Mouse (Mus musculus) limb, embryonic 10.5 days (tissue): ENCODE results near the gene Celf2. TPM values are rescaled to one million over a fixed set of nuclear protein-coding genes. Genes with fewer than 3 reads are reported as not detected.

ENCODE experiments used
- DNase-seq: peaks from one replicate; pipeline ENCODE4 v3.0.0-alpha.2; 2017; ENCODE audit warnings: low spot score
- H3K27ac ChIP-seq: fragments of 300-500 bp; sonication (generic); 2 replicates; pipeline ENCODE4 v1.5.1; 2016; ENCODE audit warnings: mild to moderate bottlenecking
- H3K27me3 ChIP-seq: fragments of 300-500 bp; sonication (generic); 2 replicates; pipeline ENCODE4 v1.6.1; 2016; ENCODE audit warnings: low read depth, mild to moderate bottlenecking; ENCODE audit not compliant: poor library complexity, severe bottlenecking
- H3K36me3 ChIP-seq: fragments of 300-500 bp; sonication (generic); 2 replicates; pipeline ENCODE4 v1.6.1; 2016; ENCODE audit warnings: mild to moderate bottlenecking, moderate library complexity
- H3K4me1 ChIP-seq: fragments of 300-500 bp; sonication (generic); 2 replicates; pipeline ENCODE4 v1.6.1; 2016
- H3K4me3 ChIP-seq: fragments of 300-500 bp; sonication (generic); 2 replicates; pipeline ENCODE4 v1.5.1; 2016; ENCODE audit warnings: mild to moderate bottlenecking, moderate library complexity
- H3K9me3 ChIP-seq: fragments of 300-500 bp; sonication (generic); replicated peaks from 2 replicates; pipeline ENCODE4 v1.6.1; 2016; ENCODE audit warnings: mild to moderate bottlenecking
- WGBS: fragments of 180-500 bp; shearing (Covaris S2); methylation state at CpG from one replicate; pipeline ENCODE4 v1.1.7; 2016; 5-methylcytosine and 5-hydroxymethylcytosine counted together
- polyA plus RNA-seq: library from polyadenylated mRNA; unstranded; fragments of >200 nt; fragmentation: Nextera tagmentation; extraction: Ambion mirVana; gene quantifications from 2 replicates; pipeline ENCODE4 v1.2.1, GENCODE M21; 2016

The Celf2 gene
- polyA plus RNA-seq, 1 experiment from 2014 or later, result 16.2 TPM

DNA sequence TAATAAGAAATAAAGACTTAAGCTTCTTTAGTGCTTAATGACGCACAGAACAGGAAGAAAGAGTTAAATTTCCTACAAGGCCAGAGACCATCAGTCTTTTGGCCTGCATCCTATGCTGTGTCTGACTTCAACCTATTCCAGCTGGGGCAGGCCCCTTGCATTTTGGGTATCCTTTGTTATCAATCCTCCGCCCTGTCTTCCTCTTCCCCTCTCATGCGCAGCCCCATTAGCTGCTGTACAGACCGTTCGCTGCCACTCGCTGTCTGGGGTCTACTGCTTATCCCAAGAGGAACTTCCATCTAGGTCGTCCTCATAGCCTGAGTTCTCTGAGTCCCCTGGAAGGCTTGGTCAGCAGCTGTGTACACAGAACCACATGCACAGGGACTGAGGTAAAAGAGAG, 996.2 kb downstream of the Celf2 start:
- H3K27ac ChIP-seq, result peak overlapping the region; percentile 76
- H3K27me3 ChIP-seq, result no peaks in the 10 kb centered on the region
- H3K4me3 ChIP-seq, result no peak overlapping the region
- WGBS, result 75% methylated on average over 7 of the region's 7 CpGs
- H3K36me3 ChIP-seq, result no peaks in the 10 kb centered on the region
- peaks cover 14% of the 10 kb centered on the region for H3K4me1 ChIP-seq
- DNase-seq, result no peak
- no peaks in the 10 kb centered on the region for H3K9me3 ChIP-seq

GRCm38 (mm10) chr2:6507071-6507470, 1002.3 kb downstream of the Celf2 start:
- H3K27me3 ChIP-seq, result no peaks in the 10 kb centered on the region
- H3K36me3 ChIP-seq, result no peaks in the 10 kb centered on the region
- H3K4me3 ChIP-seq, result no peak overlapping the region
- peak; percentile 49 for DNase-seq
- peaks cover 30% of the 10 kb centered on the region for H3K4me1 ChIP-seq
- H3K27ac ChIP-seq, result peak overlapping the region; percentile 78
- H3K9me3 ChIP-seq, result no peaks in the 10 kb centered on the region
- 24% methylated on average over 3 of the region's 3 CpGs for WGBS

DNA sequence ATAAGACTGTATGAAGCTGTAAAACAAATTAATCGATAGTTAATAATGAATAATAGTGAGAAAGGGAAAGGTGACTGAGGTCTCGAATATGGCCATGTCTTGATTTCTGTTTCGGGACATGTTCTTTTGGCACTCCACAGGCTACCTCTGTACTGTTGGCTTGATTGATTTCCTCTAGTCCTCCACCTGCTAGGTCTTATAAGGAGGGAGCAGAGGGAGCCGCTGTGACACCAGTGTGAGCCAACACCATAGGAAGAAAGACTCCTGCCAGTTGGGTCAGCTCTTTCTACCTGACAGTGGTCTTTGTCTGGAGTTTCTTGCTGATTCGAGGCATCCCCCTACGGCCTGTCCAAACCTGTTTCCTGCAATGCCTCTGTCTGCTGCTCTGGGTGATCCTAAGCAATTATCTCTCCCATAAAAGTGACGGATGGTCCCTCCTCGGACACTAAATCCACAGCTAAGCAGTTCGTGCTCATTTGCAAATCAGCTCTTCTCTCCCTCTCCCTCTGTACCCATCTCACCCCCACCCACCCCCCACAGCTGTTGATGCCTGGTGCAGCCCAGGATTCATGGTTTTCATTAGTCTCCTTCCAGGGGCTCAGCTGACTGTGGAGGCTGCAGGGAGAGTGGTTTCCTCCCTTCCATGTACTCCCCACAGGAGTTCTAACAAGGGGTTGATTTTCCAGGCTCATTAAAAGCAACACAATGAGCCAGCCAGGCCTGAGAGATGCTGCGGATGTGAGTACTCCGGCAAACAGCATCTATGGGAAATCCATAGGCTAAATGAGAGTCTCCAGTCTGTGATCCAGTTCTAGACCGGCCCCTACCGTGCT, 1003.2 kb downstream of the Celf2 start:
- Histone ChIP-seq H3K27me3 (no peaks in the 10 kb centered on the region), H3K36me3 (no peaks in the 10 kb centered on the region), H3K9me3 (no peaks in the 10 kb centered on the region), H3K4me3 (no peak overlapping the region), H3K27ac (peak overlapping the region; percentile 78), H3K4me1 (peaks cover 31% of the 10 kb centered on the region)
- 35% methylated on average over 13 of the region's 13 CpGs for WGBS
- peak; percentile 65 for DNase-seq

DNA sequence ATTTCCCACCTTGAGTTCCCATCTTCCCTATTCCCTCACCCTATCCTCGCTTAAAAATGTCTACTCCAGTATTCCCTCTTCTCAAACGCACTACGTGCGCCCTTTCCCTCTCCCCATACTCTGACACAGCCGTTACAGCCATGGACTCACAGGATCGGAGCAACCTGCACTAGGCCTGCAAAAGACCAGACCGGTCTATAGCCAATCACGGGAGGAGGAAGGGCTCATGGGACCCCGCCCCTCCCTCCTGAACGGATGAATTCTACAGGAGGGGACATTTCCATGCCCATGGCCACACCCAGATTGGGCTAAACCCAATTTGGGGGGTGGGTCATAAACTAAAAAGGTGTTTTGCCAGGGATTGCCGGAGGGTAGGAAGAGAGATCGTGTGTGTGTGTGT, 1003.8 kb downstream of the Celf2 start:
- H3K36me3 ChIP-seq, result no peaks in the 10 kb centered on the region
- H3K4me3 ChIP-seq, result no peak overlapping the region
- peaks cover 37% of the 10 kb centered on the region for H3K4me1 ChIP-seq
- no peak for DNase-seq
- 80% methylated on average over 12 of the region's 12 CpGs for WGBS
- peak overlapping the region; percentile 68 for H3K27ac ChIP-seq
- H3K9me3 ChIP-seq, result no peaks in the 10 kb centered on the region
- no peaks in the 10 kb centered on the region for H3K27me3 ChIP-seq

DNA sequence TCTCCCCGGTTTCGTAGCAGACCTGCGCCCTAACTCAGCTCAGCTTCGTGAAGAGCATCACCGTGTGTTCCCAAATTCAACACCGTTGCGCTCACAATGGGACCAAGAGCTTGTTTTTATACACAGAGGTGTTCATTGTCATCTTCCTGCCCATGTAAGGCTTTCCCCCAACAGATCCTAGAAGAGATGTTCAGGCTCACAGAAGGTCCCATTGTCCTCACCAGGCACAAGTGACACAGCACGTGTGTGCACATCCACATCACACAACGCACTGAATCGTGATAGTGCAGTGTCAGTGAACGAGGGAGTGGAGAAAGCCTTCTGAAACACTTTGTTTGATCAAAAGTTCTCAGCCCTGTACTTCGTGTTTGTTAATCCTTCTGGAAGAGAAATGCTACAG, 1011.3 kb downstream of the Celf2 start:
- H3K27me3 ChIP-seq, result no peaks in the 10 kb centered on the region
- peaks cover 15% of the 10 kb centered on the region; the same call in 1 of the 2 replicates for H3K4me1 ChIP-seq
- no peak overlapping the region for H3K27ac ChIP-seq
- no peaks in the 10 kb centered on the region for H3K9me3 ChIP-seq
- DNase-seq, result no peak
- 87% methylated on average over 12 of the region's 12 CpGs for WGBS
- no peak overlapping the region for H3K4me3 ChIP-seq
- no peaks in the 10 kb centered on the region for H3K36me3 ChIP-seq

- peaks cover 15% of the 10 kb centered on the region; the same call in 1 of the 2 replicates for H3K4me1 ChIP-seq
- no peaks in the 10 kb centered on the region for H3K27me3 ChIP-seq
- no peaks in the 10 kb centered on the region for H3K9me3 ChIP-seq
- no peaks in the 10 kb centered on the region for H3K36me3 ChIP-seq
- H3K4me3 ChIP-seq, result no peak overlapping the region
- 82% methylated on average over 5 of the region's 5 CpGs for WGBS
- DNase-seq, result no peak
- H3K27ac ChIP-seq, result no peak overlapping the region
Observed at GRCm38 (mm10) chr2:6497636-6498035, 1011.7 kb downstream of the Celf2 start.

DNA sequence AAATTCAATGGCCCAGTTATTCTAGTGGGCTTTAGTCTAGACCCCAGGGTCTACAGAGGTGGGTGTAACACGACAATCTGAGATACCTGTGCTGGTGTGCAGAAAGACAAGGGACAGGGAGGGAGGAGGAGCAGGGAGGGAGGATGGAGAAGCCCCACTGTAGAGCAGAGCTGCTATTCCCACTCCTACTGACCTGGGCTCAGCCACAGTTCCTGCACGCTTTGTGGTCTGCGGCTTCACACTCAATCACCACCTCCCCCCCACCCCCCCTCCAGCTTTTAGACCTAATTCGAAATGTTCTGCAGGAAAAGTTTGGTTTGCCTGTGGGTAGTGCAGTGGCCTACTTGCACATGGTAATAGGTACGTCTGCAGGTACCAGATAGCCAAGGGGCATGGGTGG, 1015.5 kb downstream of the Celf2 start:
- Histone ChIP-seq H3K4me1 (peaks cover 3% of the 10 kb centered on the region; the same call in 1 of the 2 replicates), H3K4me3 (no peak overlapping the region), H3K36me3 (no peaks in the 10 kb centered on the region), H3K27me3 (no peaks in the 10 kb centered on the region), H3K27ac (no peak overlapping the region), H3K9me3 (no peaks in the 10 kb centered on the region)
- no peak for DNase-seq
- WGBS, result 87% methylated on average over 5 of the region's 5 CpGs

DNA sequence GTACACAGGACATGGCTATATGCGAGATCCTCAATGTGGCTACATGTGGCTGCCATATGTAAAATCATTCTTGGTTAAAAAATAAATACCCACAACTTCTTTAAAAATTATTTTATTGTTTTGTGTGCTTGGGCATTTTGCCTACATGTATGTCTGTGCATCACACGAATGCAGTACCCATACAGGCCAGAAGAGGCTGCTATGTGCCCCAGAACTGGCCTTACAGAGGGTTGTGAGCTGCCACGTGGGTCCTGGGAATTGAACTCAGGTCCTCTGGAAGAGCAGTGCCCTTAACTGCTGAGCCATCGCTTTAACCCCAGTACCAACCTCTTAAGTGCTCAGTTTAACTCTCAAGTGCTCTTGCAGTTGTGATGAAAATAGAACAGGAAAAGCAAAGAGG, 1018.5 kb downstream of the Celf2 start:
- H3K27ac ChIP-seq, result no peak overlapping the region
- DNase-seq, result no peak
- H3K27me3 ChIP-seq, result no peaks in the 10 kb centered on the region
- H3K36me3 ChIP-seq, result no peaks in the 10 kb centered on the region
- H3K9me3 ChIP-seq, result no peaks in the 10 kb centered on the region
- WGBS, result 79% methylated on average over 4 of the region's 4 CpGs
- H3K4me3 ChIP-seq, result no peak overlapping the region
- no peaks in the 10 kb centered on the region for H3K4me1 ChIP-seq

DNA sequence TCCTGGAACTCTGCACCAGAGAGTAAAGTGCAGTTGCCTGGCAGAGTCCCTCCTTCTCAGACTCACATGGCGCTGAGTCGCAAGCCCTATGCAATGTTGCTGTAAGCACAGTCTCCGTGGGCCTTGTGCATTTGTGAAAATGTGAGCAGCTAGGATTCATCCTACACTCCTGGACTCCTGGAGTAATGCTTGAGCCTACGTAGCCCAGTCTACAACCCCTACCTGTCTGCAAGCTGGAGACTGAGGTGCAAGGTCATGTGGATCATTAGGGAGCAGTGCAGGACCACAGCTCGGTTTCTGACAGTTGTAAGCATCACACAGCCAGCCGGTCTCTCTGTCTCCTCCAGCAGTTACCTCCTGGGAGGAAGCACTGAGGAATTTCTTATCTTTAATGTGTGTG, 1019.3 kb downstream of the Celf2 start:
- 83% methylated on average over 6 of the region's 6 CpGs for whole genome bisulfite sequencing
- DNase-seq, result no peak
- Histone ChIP-seq H3K36me3 (no peaks in the 10 kb centered on the region), H3K4me3 (no peak overlapping the region), H3K27ac (no peak overlapping the region), H3K9me3 (no peaks in the 10 kb centered on the region), H3K4me1 (no peaks in the 10 kb centered on the region), H3K27me3 (no peaks in the 10 kb centered on the region)
